Mouse (Mus musculus): ENCODE measurements at regions not wholly inside any gene's neighbourhood (a gene's known extent, or its start where the extent isn't known, plus 50 kb on each side); places are given as distances from the start of the nearest gene placed in this dataset.

GRCm38 (mm10) chr1:138385156-138385841, 111.8 kb downstream of the Atp6v1g3 start:
- H3K36me3 ChIP-seq = no peaks in the 10 kb centered on the region
- no peaks in the 10 kb centered on the region for H3K4me1 ChIP-seq
- no peaks in the 10 kb centered on the region for H3K9me3 ChIP-seq
- H3K27ac ChIP-seq (replicated peaks) = no peak overlapping the region
- no peak overlapping the region for H3K4me3 ChIP-seq
- no peak overlapping the region for H3K4me2 ChIP-seq
- H3K27me3 ChIP-seq (replicated peaks) = no peaks in the 10 kb centered on the region
- 65% methylated on average over 19 of the region's 19 CpGs for WGBS
- ATAC-seq (ENCODE audit: extremely low read depth, insufficient number of reproducible peaks, low FRiP score, low TSS enrichment) = no peak
- H3K9ac ChIP-seq = no peak overlapping the region

GRCm38 (mm10) chr1:138386001-138386400, 112.5 kb downstream of the Atp6v1g3 start:
- Histone ChIP-seq H3K27ac (replicated peaks) (no peak overlapping the region), H3K27me3 (replicated peaks) (no peaks in the 10 kb centered on the region), H3K36me3 (no peaks in the 10 kb centered on the region), H3K9me3 (no peaks in the 10 kb centered on the region), H3K4me2 (no peak overlapping the region), H3K4me3 (no peak overlapping the region), H3K4me1 (no peaks in the 10 kb centered on the region), H3K9ac (no peak overlapping the region)
- no peak for ATAC-seq (ENCODE audit: extremely low read depth, insufficient number of reproducible peaks, low FRiP score, low TSS enrichment)
- WGBS = 47% methylated on average over 5 of the region's 5 CpGs

- Histone ChIP-seq H3K27ac (replicated peaks) (no peak overlapping the region), H3K4me2 (no peak overlapping the region), H3K9me3 (no peaks in the 10 kb centered on the region), H3K9ac (no peak overlapping the region), H3K4me1 (no peaks in the 10 kb centered on the region), H3K27me3 (replicated peaks) (no peaks in the 10 kb centered on the region), H3K36me3 (no peaks in the 10 kb centered on the region), H3K4me3 (no peak overlapping the region)
- ATAC-seq (ENCODE audit: extremely low read depth, insufficient number of reproducible peaks, low FRiP score, low TSS enrichment) = no peak
- WGBS = 85% methylated on average over 8 of the region's 8 CpGs
Measured at GRCm38 (mm10) chr1:138388634-138389033, 115.1 kb downstream of the Atp6v1g3 start.

DNA sequence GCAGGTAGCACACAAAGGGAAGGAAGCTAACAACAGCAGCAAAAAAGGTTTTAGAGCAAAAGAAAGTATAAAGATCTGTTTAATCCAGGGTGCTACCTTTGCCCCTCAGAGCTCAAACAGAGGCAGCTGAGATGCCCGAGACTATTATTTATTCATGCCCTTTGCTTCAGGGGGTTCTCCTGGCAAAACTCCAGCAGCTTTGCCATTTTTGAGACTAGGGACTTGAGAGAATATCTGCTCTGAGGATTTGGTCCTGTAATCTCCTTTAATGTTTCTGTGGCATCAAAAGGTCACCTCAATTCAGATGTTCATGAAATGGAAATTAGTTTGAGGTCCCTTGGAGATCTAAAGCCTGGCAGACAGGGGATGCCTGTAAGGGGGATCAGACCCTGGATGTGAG, 116.1 kb downstream of the Atp6v1g3 start:
- no peaks in the 10 kb centered on the region for H3K4me1 ChIP-seq
- ATAC-seq (ENCODE audit: extremely low read depth, insufficient number of reproducible peaks, low FRiP score, low TSS enrichment) = no peak
- H3K27ac ChIP-seq (replicated peaks) = no peak overlapping the region
- H3K36me3 ChIP-seq = no peaks in the 10 kb centered on the region
- WGBS = 56% methylated on average over 1 of the region's 1 CpGs
- no peak overlapping the region for H3K9ac ChIP-seq
- no peaks in the 10 kb centered on the region for H3K9me3 ChIP-seq
- no peak overlapping the region for H3K4me2 ChIP-seq
- no peak overlapping the region for H3K4me3 ChIP-seq
- H3K27me3 ChIP-seq (replicated peaks) = no peaks in the 10 kb centered on the region

GRCm38 (mm10) chr1:138418610-138419009, 145.1 kb downstream of the Atp6v1g3 start:
- 68% methylated on average over 3 of the region's 3 CpGs for WGBS

DNA sequence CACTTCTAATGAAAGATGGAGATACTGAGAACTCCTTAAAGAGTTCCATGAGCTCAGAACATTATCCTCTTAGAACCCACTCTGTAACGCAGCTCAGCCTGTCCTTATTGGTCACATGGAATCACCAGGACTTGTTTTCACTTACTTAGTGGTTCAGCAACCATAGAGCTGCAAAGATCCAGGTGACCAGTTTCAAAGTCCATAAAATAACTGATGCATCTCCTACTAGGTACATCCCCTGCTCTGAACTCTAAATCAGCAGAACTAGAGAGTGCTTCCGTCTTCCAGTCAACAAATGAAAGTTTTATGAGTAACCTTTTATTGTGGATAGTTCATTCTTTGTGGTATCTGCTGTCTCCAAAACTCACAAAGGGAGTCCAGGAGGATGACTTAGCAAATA, 153.9 kb downstream of the Atp6v1g3 start:
- no peak for ATAC-seq (ENCODE audit: extremely low read depth, insufficient number of reproducible peaks, low FRiP score, low TSS enrichment)
- Histone ChIP-seq H3K4me1 (0 out of 2 replicates have a peak, but pooled peaks cover 2% of the 10 kb centered on the region), H3K4me3 (no peak overlapping the region), H3K9ac (no peak overlapping the region), H3K27ac (replicated peaks) (no peak overlapping the region), H3K36me3 (no peaks in the 10 kb centered on the region), H3K9me3 (no peaks in the 10 kb centered on the region), H3K4me2 (no peak overlapping the region), H3K27me3 (replicated peaks) (no peaks in the 10 kb centered on the region)
- 78% methylated on average over 2 of the region's 2 CpGs for WGBS

More at GRCm38 (mm10) chr1:138418610-138419009, 145.1 kb downstream of the Atp6v1g3 start:
- Histone ChIP-seq H3K4me2 (no peak overlapping the region), H3K36me3 (no peaks in the 10 kb centered on the region), H3K9me3 (no peaks in the 10 kb centered on the region), H3K4me1 (0 out of 2 replicates have a peak, but pooled peaks cover 2% of the 10 kb centered on the region), H3K4me3 (no peak overlapping the region), H3K27me3 (replicated peaks) (no peaks in the 10 kb centered on the region), H3K27ac (replicated peaks) (no peak overlapping the region), H3K9ac (no peak overlapping the region)
- ATAC-seq (ENCODE audit: extremely low read depth, insufficient number of reproducible peaks, low FRiP score, low TSS enrichment) = no peak
